Mouse (Mus musculus): ENCODE data around the gene Gart. TPM values are rescaled to one million over a fixed set of nuclear protein-coding genes. Genes with fewer than 3 reads are reported as not detected.
A peak's percentile ranks its signal among the peaks of the same experiment; 100 is the strongest.

Gene Gart
- total RNA-seq, 4 experiments from 2014 or later, result 112 to 153 (median 129) TPM

DNA sequence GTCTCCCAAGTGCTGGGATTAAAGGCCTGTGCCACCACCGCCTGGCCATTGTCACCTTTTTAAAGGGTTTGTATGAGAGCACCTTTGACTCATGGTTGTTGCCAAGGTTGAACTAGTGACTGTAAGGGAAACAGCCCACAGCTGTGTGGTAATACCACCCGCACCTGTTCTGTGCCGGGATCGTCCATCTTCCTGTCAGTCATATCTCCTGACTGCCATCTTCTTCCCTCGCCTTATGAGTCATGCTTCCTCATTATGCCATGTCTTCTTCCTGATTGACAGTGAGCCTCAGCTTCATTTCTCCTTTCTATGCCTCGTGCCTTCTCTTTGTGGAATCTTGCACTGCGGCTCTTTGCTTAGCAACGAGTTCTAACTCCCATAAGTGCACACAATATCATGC is 39.8 kb downstream of the Gart start:
- DNase-seq, result no peak

DNA sequence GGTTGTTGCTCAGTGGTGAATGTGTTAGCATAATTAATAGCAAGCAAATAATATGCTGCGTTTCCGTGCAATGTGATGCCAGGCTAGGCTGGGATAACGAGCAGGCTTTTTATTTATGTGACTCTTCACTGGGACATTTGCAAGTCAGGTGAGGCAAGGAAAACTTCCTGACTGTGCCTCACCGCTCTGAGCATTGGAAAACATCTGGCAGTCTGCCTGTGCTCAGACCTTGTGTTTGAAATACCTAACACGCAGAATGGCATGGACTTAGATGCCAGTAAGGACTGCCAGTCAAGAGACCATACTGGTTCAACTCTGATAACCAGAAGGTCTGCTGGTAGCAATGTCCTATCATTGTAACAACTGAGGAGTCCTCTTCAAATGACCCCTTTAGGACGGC is 41.6 kb downstream of the Gart start:
- DNase-seq, result no peak

DNA sequence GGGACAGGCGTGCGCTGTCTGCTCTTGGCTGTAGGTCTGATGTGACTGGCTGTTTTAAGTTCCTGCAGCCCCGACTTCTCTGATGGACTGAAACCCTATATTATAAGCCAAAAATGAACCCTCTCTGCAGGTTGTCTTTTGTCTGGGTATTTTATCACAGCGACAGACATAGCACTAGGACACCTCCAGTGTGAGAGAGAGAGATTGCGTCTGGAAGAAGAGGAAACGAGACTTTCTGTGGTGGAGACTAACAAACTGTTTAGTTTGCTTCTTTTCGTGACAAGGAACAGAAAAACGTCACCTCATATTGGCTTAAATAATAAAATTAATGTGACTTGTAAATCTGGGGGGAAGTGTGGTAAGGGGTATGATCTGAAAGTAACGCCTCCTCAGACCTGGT is 45.1 kb downstream of the Gart start:
- no peak for DNase-seq

DNA sequence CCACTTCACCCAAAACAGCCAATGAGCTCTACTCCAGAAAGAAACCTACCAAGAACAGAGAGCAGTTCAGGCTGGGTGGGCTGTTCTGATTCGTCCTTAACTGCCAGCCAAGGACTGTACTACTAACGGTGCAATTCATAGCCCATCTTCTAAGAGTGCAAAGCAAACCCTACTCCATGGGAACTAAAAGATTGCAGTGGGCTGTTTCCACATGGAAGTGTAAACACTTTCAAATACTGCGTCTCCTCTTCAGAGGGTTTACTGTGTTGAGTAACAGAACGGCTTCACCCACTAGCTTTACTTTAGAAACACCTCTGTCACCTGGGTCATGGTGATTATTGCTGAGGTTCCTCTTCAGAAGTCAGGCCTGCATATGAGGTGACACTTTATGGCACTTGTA is 45.7 kb downstream of the Gart start:
- no peak for DNase-seq

DNA sequence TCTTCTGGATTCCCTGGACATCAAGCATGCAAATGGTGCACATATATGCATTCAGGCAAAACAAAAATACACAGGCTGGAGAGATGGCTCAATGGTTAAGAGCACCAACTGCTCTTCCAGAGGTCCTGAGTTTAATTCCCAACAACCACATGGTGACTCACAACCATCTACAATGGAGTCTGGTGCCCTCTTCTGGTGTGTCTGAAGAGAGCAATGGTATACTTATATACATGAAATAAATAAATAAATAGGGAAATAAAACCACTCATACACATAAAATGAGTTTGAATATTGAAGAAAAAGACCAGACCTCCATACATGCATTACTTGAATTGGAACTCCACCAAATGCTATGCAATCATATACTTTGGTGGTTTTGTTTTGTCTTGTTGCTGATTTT is 47.5 kb downstream of the Gart start:
- no peak for DNase-seq

DNA sequence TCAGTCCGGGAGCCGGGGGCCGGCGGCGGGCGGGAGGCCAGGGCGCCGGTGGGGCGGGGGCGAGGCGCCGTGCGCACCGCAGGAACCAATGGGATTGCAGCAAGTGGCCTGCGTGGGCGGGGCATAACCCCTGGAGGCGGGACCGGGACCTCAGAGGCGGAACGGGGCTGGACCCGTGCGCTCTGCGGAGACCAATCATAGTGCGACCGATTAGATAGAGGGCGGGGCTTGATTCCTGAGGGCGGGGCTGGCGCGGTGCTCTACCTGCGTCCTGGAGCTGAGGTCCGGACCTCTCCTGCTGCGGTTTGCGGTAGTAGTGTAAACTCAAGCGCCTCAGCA is 49.1 kb downstream of the Gart start, which contains the start of gene Tmem50b:
TSS of gene Tmem50b (minus strand) at position 129 of the 339 bp plus-strand sequence.
- DNase-seq, result peak; percentile 98

DNA sequence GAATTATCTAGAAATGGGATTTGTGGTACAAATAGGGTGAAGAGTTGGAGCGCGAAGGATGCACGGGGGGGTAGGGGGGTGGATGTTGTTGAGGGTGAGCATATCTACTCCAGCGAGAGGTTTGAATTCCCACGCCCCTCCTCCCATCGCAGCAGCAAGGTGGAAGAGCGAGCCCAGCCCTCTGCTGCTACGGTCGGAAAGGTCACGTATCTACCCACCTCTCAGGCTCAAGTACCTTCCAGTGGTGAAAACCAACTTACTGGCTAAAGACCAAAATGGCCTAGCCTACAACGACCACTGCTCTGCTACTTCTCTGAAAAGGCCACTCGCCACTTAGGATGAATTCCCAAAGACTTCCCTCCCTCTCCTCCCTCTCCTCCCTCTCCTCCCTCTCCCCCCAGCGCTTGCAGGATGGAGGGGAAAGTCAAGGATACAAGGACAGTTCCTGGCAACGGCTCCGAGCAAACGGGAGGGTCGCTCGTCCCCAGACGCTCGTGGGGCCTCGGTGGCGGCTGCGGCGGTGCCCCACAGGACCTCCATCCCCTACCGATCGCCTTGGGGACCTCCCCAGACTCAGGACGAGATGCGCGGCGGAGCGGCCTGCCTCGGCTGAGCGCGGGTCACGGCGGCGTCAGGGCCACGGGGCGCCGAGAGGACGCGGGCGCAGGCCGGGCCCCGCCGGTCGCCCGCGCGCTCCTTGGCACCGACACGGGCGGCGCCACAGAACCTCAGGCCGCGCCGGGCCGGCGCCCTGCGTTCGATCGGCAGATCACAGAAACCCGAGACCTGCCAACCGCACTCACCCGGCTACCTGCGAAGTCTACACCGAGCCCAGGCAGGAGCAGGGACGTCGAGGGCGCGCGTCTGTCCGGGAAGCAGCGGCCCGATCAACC is 49.7 kb downstream of the Gart start:
- no peak for DNase-seq

DNA sequence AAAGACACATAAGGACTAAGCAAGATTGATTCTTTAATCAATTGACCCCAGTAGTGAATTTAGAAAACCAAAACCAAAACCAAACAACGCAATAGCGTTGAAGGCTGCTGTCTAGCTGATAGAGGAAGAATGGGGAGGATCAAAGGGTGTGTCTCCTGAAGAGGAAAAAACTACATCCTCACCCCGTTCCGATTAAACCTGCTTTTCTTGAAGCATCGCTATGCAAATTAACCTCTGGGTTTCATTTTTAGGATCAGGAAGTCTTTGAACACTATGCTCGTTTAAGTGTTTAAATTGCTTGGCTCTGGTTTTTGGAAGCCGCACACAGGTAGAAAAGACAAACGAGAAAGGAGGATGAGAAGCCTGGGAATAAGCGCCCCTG is 50.4 kb downstream of the Gart start:
- no peak for DNase-seq

DNA sequence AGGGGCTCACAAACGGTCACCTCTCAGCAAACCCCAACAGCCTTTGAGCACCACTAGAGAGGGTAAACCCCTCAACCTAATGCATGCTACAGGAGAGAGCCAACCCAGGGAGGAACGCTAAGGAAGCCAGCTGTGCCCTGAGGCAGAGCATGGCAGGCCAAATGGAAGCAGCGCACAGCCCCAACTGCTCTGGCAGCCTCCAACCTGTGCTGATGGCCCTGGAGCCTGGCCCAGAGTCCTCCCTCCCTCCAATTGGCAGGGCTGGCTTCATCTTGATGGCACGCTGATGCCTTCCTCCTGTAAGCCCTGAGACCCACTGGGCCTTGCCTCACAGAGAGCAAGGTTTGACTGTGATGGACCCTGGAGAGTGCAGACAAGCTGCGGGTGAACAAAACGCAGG is 51.7 kb downstream of the Gart start:
- no peak for DNase-seq

DNA sequence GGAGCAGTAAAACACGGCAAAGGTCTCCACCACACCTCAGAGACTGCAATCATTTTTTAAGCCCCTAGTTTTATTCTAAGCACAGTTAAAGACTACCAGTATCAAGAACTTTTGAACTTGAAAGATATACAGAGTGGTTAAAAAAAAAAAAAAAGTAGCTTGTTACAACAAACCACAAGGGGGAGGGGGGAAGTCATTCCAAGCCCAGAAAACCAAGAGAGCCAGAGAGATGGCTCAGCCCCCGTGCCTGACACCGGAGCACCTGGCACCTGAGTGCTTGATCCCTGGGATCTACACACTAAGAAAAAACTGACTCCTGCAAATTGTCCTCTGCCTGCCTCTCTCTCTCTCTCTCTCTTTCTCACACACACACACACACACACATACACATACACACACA is 53.5 kb downstream of the Gart start:
- no peak for DNase-seq

DNA sequence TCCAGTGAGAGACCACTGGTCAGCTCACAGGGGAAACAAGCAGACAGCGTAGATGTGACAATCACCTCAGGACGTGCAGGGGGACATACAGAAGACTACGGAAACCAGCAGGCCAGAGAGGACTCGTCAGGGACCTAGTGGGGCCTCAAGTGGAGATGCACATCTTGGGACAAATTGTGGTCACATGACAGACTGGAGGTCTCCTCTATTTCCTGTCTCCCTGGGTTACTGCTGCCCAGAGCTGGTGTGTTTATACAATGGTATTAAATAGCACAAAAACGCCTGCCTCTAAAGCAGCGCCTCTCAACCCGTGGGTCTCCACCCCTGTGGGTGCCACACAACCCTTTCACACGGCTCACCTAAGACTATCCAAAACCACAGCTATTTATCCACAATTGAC is 54.6 kb downstream of the Gart start:
- DNase-seq, result no peak

DNA sequence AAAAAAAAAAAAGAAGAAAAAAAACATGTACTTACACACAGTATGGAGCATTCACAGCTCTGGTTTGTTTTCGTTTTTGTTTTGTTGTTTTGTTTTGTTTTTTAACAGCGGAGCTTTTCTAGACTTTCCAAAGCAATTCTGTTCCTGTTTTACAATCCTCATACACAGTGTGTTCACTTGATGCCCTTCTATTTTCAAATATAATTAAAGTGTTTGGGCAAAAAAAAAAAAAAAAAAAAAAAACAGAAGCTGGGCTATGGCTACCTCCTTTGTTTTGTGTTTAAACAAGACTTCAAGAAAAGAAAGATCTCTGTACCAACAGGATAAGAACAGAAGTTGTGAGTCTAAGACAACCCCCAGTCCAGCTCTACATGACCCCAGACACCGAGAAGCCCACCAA is 58.0 kb downstream of the Gart start:
- DNase-seq, result no peak

DNA sequence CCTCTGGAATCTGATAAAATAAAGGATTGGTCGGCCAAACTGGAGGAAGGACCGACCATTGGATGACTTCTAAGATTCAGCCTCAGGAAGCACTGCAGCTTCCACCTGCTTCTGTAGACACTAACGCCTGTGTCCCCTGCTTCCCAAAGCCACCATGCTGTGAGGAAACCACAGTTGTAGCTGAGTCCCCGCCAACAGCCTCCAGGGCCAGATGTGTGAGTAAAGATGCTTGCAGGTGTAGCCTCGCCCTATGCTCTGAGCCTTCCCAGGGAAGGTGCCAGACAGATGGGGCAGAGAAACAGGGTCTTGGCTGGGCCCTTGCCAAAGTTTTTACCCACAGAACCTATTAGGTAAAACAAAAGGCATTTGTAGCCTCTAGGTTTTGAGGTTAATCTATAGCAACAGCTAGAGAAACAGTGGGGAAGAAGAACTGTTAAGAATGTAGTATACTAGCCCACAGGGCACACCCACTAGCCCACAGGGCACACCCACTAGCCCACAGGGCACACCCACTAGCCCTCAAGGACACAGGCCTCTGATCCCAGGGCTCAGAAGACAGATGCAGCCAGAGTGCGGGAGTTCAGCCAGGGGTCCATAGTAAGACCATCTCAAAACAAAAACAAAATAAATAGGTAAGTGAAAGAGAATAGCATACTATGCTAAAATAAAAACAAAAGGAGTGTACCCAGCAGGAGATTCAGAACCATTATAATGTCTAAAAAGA is 58.9 kb downstream of the Gart start:
- no peak for DNase-seq

DNA sequence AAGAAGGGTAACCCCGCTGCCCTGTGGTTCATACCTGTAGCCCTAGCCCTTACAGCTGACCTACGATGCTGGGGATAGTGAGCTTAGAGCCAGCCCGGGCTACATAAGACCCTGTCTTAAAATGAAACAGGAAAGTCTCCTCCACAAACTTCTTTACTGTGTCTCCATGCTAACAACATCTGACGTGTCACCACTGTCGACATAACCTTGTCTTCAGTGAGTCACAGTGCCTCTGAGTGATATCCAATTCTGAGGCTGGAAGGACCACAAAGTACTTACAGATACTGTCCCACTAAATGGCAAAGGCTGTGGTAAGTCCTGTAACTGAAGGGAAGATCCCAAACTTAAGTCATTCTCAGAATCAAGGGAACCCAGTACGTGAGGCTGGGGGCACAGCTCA is 60.5 kb downstream of the Gart start:
- DNase-seq, result no peak

DNA sequence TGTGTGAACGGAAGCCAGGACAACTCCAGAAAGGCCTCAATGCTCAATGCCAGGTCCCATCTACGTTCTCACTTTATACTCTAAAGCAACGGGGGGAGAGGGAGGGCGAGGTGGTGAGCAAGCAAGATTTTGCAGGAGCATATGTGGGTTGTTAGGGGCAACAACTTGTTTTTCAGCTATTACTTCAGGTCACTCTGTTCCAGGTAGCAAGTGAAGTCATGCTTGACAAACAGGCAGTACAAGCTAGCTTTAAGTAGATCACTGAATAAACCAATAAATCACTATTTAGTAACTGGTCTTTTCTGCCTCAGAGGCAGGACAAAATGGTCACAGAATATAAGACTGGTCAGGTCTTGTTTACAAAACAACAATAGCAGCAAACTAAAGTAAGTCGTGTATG is 61.1 kb downstream of the Gart start:
- DNase-seq, result no peak

DNA sequence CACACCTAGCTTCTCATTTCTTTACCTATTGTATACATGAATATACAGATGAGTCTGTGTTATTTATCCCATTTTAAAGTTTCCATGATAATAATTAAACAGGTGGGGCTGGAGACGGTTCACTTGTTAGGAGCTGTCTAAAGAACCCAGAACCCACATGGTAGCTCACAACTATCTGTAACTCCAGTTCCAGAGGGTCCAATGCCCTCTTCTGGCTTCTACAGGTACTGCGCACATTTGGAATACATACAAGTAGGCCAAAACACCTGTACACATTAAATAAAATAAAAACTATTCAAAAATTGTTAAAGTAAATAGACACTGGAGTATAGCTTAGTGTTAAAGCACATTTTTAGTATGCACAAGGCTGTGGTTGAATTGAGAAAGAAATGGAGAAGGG is 64.4 kb downstream of the Gart start:
- no peak for DNase-seq

DNA sequence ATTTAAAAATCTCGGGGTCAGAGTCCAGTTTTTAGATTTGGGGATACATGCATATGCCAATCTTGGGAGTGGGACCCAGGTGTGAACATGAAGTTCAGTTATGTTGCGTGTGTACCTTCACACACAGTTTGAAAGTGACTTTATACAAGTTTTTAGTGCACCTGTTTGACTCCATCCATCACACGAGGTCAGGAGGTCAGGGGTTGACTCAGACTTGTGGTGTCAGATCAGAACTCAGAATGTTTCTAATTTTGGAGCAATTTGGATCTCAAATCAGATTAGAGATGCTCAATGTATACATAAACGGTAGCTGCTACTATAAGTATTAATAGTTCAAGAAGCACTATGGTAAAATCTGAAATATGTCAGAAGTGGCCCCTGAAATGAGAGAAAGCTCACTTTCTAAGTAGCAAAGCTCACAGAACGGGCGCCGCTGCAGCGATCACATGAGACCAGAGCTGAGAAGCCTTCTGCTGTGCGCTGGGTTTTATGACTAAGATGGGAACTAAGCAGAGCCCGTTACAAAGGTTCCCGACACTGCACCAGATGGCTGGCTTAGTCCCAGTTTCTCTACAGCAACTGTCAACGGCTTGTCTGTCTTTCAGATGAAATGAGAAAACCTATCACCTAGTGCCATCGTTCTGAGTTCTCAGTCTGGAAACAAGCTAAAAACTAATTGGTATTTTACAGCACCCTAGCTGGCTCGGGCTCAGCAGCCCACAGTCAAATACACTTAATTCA is 67.6 kb downstream of the Gart start:
- DNase-seq, result no peak

DNA sequence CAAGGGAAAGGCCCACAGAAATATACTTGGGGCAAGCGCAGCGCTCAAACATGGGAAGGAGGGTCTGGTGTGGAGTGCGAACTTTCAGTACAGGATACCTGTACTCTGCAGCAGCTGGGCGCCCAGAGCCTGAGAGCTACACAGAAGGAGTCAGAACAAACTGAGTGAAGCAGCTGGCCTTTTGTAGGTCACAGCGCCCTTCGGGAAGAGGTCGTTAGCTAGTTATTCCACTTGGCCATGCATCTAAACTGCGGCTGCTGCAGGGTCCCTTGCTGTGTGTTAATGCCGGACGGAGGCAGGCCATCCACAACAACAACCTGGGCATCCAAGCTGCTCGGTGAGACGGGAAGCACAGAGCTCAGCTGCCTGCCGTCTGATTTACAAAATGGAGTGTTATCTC is 71.6 kb downstream of the Gart start:
- DNase-seq, result no peak

Other genes starting within 250 kb of the Gart start
- 100 to 1,000 TPM; 281 to 305 (median 301) TPM for gene Il10rb, start 240.8 kb downstream of the Gart start, total RNA-seq (2022)
- gene Ifnar1, start 161.7 kb downstream of the Gart start, total RNA-seq (2022), result 10 to 100 TPM; 53.4 to 86.0 (median 68.6) TPM
- 10 to 100 TPM; 21.8 to 35.9 (median 29.7) TPM for gene Ifngr2, start 99.9 kb downstream of the Gart start, total RNA-seq (2022)
- gene Tmem50b, start 49.2 kb downstream of the Gart start, total RNA-seq (2022), result 10 to 100 TPM; 46.4 to 63.8 (median 60.6) TPM
- 10 to 100 TPM; 13.3 to 17.8 (median 14.2) TPM for gene Dnajc28, start 27.9 kb downstream of the Gart start, total RNA-seq (2022)
- gene Son, start 554 bp upstream of the Gart start, total RNA-seq (2022), result 100 to 1,000 TPM; 235 to 405 (median 309) TPM
- gene Donson, start 41.8 kb upstream of the Gart start, total RNA-seq (2022), result 10 to 100 TPM in 1 of 4 experiments, 1 to 10 TPM in 3; 4.0 to 13.1 (median 7.2) TPM
- gene Cryzl1, start 82.0 kb upstream of the Gart start, total RNA-seq (2022), result 10 to 100 TPM; 49.9 to 75.8 (median 63.0) TPM
- gene Itsn1, start 82.3 kb upstream of the Gart start, total RNA-seq (2022), result 10 to 100 TPM; 43.3 to 68.5 (median 55.7) TPM